Mouse (Mus musculus) urinary bladder, postnatal 10 days (tissue): Measurements from ENCODE around the gene Coa4.

ENCODE experiments used
- DNase-seq: peaks from one replicate; pipeline ENCODE4 v3.0.0; 2022; ENCODE audit warnings: low spot score

Gene Coa4

GRCm38 (mm10) chr7:100536804-100537518 lies at the start of gene Coa4:
Coa4 (plus strand) TSS chr7:100537071.
- DNase-seq = peak; percentile 15

GRCm38 (mm10) chr7:100487301-100487700 lies 49.6 kb upstream of the Coa4 start:
- no peak for DNase-seq

GRCm38 (mm10) chr7:100488474-100489048 lies 48.3 kb upstream of the Coa4 start:
- DNase-seq = no peak

- no peak for DNase-seq
Measured at GRCm38 (mm10) chr7:100492391-100493116, 44.3 kb upstream of the Coa4 start.

GRCm38 (mm10) chr7:100493117-100493483 lies 43.8 kb upstream of the Coa4 start, which contains the start of gene Ucp2:
Ucp2 (plus strand) TSS chr7:100493337.
- DNase-seq = peak; percentile 61

- DNase-seq = no peak
Measured at GRCm38 (mm10) chr7:100493484-100494414, 43.1 kb upstream of the Coa4 start.

- DNase-seq = no peak
Measured at GRCm38 (mm10) chr7:100494415-100494831, 42.4 kb upstream of the Coa4 start.

- no peak for DNase-seq
Measured at GRCm38 (mm10) chr7:100495042-100495441, 41.8 kb upstream of the Coa4 start.

GRCm38 (mm10) chr7:100495581-100496251 lies 41.2 kb upstream of the Coa4 start:
- no peak for DNase-seq

- no peak for DNase-seq
Measured at GRCm38 (mm10) chr7:100496371-100496770, 40.5 kb upstream of the Coa4 start.

GRCm38 (mm10) chr7:100496791-100497190 lies 40.1 kb upstream of the Coa4 start:
- no peak for DNase-seq

- no peak for DNase-seq
Measured at GRCm38 (mm10) chr7:100497402-100497801, 39.5 kb upstream of the Coa4 start.

- DNase-seq = no peak
Measured at GRCm38 (mm10) chr7:100497982-100498381, 38.9 kb upstream of the Coa4 start.

- no peak for DNase-seq
Measured at GRCm38 (mm10) chr7:100499465-100499864, 37.4 kb upstream of the Coa4 start.

- no peak for DNase-seq
Measured at GRCm38 (mm10) chr7:100500276-100500977, 36.4 kb upstream of the Coa4 start.

GRCm38 (mm10) chr7:100501027-100501843 lies 35.6 kb upstream of the Coa4 start:
- no peak for DNase-seq

- no peak for DNase-seq
Measured at GRCm38 (mm10) chr7:100501844-100502373, 35.0 kb upstream of the Coa4 start.

- no peak for DNase-seq
Measured at GRCm38 (mm10) chr7:100502374-100502922, 34.4 kb upstream of the Coa4 start.

- no peak for DNase-seq
Measured at GRCm38 (mm10) chr7:100503076-100503475, 33.8 kb upstream of the Coa4 start.
